Comparison of ENCODE assay signal across 21 mouse cellular contexts in the genomic region with DNA sequence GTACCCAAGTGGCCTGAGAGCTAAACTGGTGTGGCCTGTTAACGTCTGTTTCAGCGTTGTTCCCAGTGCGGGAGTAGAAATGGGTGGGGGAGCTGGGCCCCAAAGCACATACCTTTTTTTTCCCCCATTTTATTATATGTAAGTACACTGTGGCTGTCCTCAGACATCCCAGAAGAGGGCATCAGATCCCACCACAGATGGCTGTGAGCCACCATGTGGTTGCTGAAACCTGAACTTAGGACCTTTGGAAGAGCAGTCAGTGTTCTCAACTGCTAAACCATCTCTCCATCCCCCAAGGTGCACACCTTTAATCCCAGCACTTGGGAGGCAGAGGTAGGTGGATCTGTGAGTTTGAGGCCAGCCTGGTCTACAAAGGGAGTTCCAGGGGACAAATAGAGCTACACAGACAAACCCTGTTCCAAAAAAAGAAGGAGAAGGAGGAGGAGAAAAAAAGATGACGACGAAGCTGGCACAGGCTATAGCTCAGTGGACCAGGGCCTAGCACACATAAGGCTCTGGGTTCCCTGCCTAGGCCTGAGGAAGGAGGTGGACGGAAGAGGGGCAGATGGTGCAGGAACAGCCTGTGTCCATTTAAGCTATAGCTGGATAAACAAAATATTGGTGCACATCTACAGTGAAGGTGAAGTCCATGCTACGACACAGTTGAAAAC. TPM values are rescaled to one million over a fixed set of nuclear protein-coding genes. Genes with fewer than 3 reads are reported as not detected.
DNase-seq lines count a peak whose midpoint lies in the region; ATAC-seq and TF ChIP-seq lines count a peak whose summit lies in the region.
"Had no signal": no experiment of that assay in that cellular context is flagged by ENCODE, and none has a peak within 500 bp of the region (broad histone marks: within the 10 kb centered on the region; RNA-seq: fewer than 3 reads in every experiment).

No protein-coding gene starts in this region.

- no peaks in the 10 kb centered on the region for H3K4me1 ChIP-seq in kidney, postnatal 0 days (replicated peaks; ENCODE audit: insufficient read depth, low read length)
- no peaks in the 10 kb centered on the region for H3K4me1 ChIP-seq in kidney, embryonic 14.5 days (ENCODE audit: control insufficient read depth, insufficient read depth, low read length)
- H3K4me1 ChIP-seq in ES-Bruce4 (ENCODE audit: control insufficient read depth, insufficient read depth, low read length), result no peaks in the 10 kb centered on the region
- H3K4me1 ChIP-seq in embryonic facial prominence, embryonic 10.5 days, result peaks cover 11% of the 10 kb centered on the region

- 78% methylated on average over 7 of the region's 7 CpGs for WGBS in kidney, postnatal 0 days
- 83% methylated on average over 7 of the region's 7 CpGs for WGBS in kidney, embryonic 14.5 days
- WGBS in embryonic facial prominence, embryonic 10.5 days, result 81% methylated on average over 7 of the region's 7 CpGs

- no peaks in the 10 kb centered on the region for H3K27me3 ChIP-seq in kidney, postnatal 0 days (ENCODE audit: insufficient read depth, low read length)
- H3K27me3 ChIP-seq in kidney, embryonic 14.5 days (ENCODE audit: control insufficient read depth, insufficient read depth, low read length), result no peaks in the 10 kb centered on the region
- no peaks in the 10 kb centered on the region for H3K27me3 ChIP-seq in ES-Bruce4 (ENCODE audit: control insufficient read depth, insufficient read depth, low read length, poor library complexity, severe bottlenecking)
- no peaks in the 10 kb centered on the region for H3K27me3 ChIP-seq in embryonic facial prominence, embryonic 10.5 days (replicated peaks; ENCODE audit: low read depth, poor library complexity, severe bottlenecking)
- H3K27me3 ChIP-seq: forebrain, embryonic 13.5 days; neural tube, embryonic 12.5 days had no signal

- H3K4me2 ChIP-seq in kidney, postnatal 0 days (ENCODE audit: low read length), result no peak overlapping the region
- no peak overlapping the region for H3K4me2 ChIP-seq in kidney, embryonic 14.5 days (replicated peaks; ENCODE audit: low read depth, low read length)
- H3K4me2 ChIP-seq: forebrain, embryonic 13.5 days; heart, embryonic 11.5 days; hindbrain, embryonic 14.5 days; liver, embryonic 13.5 days; neural tube, embryonic 12.5 days had no signal

- TF ChIP-seq POLR2A in ES-Bruce4 (IDR thresholded peaks at IDR 0.05; ENCODE audit: insufficient read depth, low read length), result no peak

- peak; percentile 40 to 41 for DNase-seq in cerebellum, postnatal 14 days
- DNase-seq in kidney, postnatal 0 days (ENCODE audit: low spot score), result no peak
- no peak for DNase-seq in embryonic facial prominence, embryonic 10.5 days (ENCODE audit: low spot score)
- DNase-seq: adrenal gland, adult 2 months; B cell, adult 2 months; heart, postnatal 14 days; kidney, adult 18-20 months; liver, embryonic 13.5 days; lung, postnatal 14 days; right cerebral cortex, postnatal 14 days had no signal

- TF ChIP-seq EP300 in ES-Bruce4 (IDR thresholded peaks at IDR 0.05; ENCODE audit: insufficient read depth, low read depth, low read length), result no peak

- H3K27ac ChIP-seq in kidney, postnatal 0 days, result no peak overlapping the region
- no peak overlapping the region for H3K27ac ChIP-seq in kidney, embryonic 14.5 days (ENCODE audit: low read depth, low read length)
- H3K27ac ChIP-seq in ES-Bruce4 (ENCODE audit: insufficient read depth, low read length), result no peak overlapping the region
- 0 out of 2 replicates have a peak overlapping the region, but pooled peaks have one; percentile 8 for H3K27ac ChIP-seq in embryonic facial prominence, embryonic 10.5 days (replicated peaks)
- H3K27ac ChIP-seq: forebrain, embryonic 13.5 days; hindbrain, embryonic 14.5 days; left cerebral cortex, adult 2 months; limb, embryonic 10.5 days; liver, embryonic 13.5 days; neural tube, embryonic 12.5 days had no signal

- H3K36me3 ChIP-seq in kidney, postnatal 0 days (ENCODE audit: insufficient read depth, low read length), result no peaks in the 10 kb centered on the region
- H3K36me3 ChIP-seq in kidney, embryonic 14.5 days (ENCODE audit: control insufficient read depth, insufficient read depth, low read length), result no peaks in the 10 kb centered on the region
- no peaks in the 10 kb centered on the region for H3K36me3 ChIP-seq in ES-Bruce4 (ENCODE audit: control insufficient read depth, insufficient read depth, low read length, poor library complexity, severe bottlenecking)
- no peaks in the 10 kb centered on the region for H3K36me3 ChIP-seq in embryonic facial prominence, embryonic 10.5 days (replicated peaks)
- H3K36me3 ChIP-seq: limb, embryonic 10.5 days; liver, embryonic 13.5 days; neural tube, embryonic 12.5 days had no signal

- H3K9me3 ChIP-seq in kidney, postnatal 0 days (replicated peaks; ENCODE audit: low read length), result no peaks in the 10 kb centered on the region
- H3K9me3 ChIP-seq in kidney, embryonic 14.5 days (ENCODE audit: control insufficient read depth, low read length), result no peaks in the 10 kb centered on the region
- no peaks in the 10 kb centered on the region for H3K9me3 ChIP-seq in ES-Bruce4 (replicated peaks; ENCODE audit: control insufficient read depth, insufficient read depth, low read length, poor library complexity, severe bottlenecking)
- no peaks in the 10 kb centered on the region for H3K9me3 ChIP-seq in embryonic facial prominence, embryonic 10.5 days
- H3K9me3 ChIP-seq: forebrain, embryonic 13.5 days; limb, embryonic 10.5 days; liver, embryonic 13.5 days; megakaryocyte, embryonic 14.5 days; neural tube, embryonic 12.5 days had no signal

- H3K4me3 ChIP-seq in kidney, postnatal 0 days (replicated peaks; ENCODE audit: low read depth, low read length), result no peak overlapping the region
- no peak overlapping the region for H3K4me3 ChIP-seq in kidney, embryonic 14.5 days (ENCODE audit: low read length)
- H3K4me3 ChIP-seq in ES-Bruce4 (ENCODE audit: low read depth, low read length), result no peak overlapping the region
- H3K4me3 ChIP-seq in embryonic facial prominence, embryonic 10.5 days, result no peak overlapping the region
- H3K4me3 ChIP-seq: forebrain, embryonic 13.5 days; left cerebral cortex, adult 2 months; limb, embryonic 10.5 days; liver, embryonic 13.5 days; megakaryocyte, embryonic 14.5 days; neural tube, embryonic 12.5 days had no signal

- no peak overlapping the region for H3K9ac ChIP-seq in kidney, postnatal 0 days (ENCODE audit: low read depth, low read length)
- no peak overlapping the region for H3K9ac ChIP-seq in kidney, embryonic 14.5 days (ENCODE audit: low read depth, low read length)
- H3K9ac ChIP-seq in ES-Bruce4 (ENCODE audit: low read depth, poor library complexity, severe bottlenecking), result no peak overlapping the region
- H3K9ac ChIP-seq: forebrain, embryonic 13.5 days; hindbrain, embryonic 14.5 days; liver, embryonic 13.5 days; neural tube, embryonic 12.5 days had no signal

- peak; percentile 47 for TF ChIP-seq CTCF in kidney, postnatal 0 days (IDR thresholded peaks at IDR 0.05; ENCODE audit: low read depth)
- TF ChIP-seq CTCF in ES-Bruce4 (IDR thresholded peaks at IDR 0.05; ENCODE audit: low read depth, low read length), result peak; percentile 18

- no peak for ATAC-seq in cerebellum, adult (ENCODE audit: insufficient number of reproducible peaks, low FRiP score, low TSS enrichment)
- no peak for ATAC-seq in kidney, postnatal 0 days (replicated peaks; ENCODE audit: low FRiP score, low read depth)
- no peak for ATAC-seq in kidney, embryonic 14.5 days (ENCODE audit: low FRiP score, low TSS enrichment)
- no peak for ATAC-seq in activated CD4-positive, CD25-positive, alpha-beta regulatory T cell, adult 4 months
- ATAC-seq: forebrain, embryonic 13.5 days had no signal

RNA-seq across cellular contexts. Expression of a gene that starts 16.3 kb away (rescaled TPM):
- polyA plus RNA-seq in kidney, postnatal 0 days (2015; fragmentation: Nextera tagmentation; extraction: Ambion mirVana), result 0.32 and 0.52 TPM in 2 replicates
- polyA plus RNA-seq in kidney, embryonic 14.5 days (2014; fragmentation: Nextera tagmentation; extraction: Ambion mirVana), result 0.87 and 1.5 TPM in 2 replicates
- polyA plus RNA-seq in ES-Bruce4 (2011; ENCODE audit: insufficient read depth, insufficient read length, low read depth, missing spikeins), result 1.2 and 2.0 TPM in 2 replicates
- polyA plus RNA-seq in embryonic facial prominence, embryonic 10.5 days (2016; fragmentation: Nextera tagmentation; extraction: Ambion mirVana), result 1.3 and 1.4 TPM in 2 replicates
- polyA plus RNA-seq in activated CD4-positive, CD25-positive, alpha-beta regulatory T cell, adult 4 months (2017; shearing (Covaris generic)), result under 1 TPM in 1 of 2 experiments, not detected in 1; 0.19 TPM

RNA-seq across cellular contexts. Expression of a gene that starts 27.4 kb away (rescaled TPM):
- 7.7 and 7.8 TPM in 2 replicates for polyA plus RNA-seq in kidney, postnatal 0 days (2015; fragmentation: Nextera tagmentation; extraction: Ambion mirVana)
- polyA plus RNA-seq in kidney, embryonic 14.5 days (2014; fragmentation: Nextera tagmentation; extraction: Ambion mirVana), result 3.9 and 9.0 TPM in 2 replicates
- 3.9 and 4.0 TPM in 2 replicates for polyA plus RNA-seq in ES-Bruce4 (2011; ENCODE audit: insufficient read depth, insufficient read length, low read depth, missing spikeins)
- 29.5 and 29.8 TPM in 2 replicates for polyA plus RNA-seq in embryonic facial prominence, embryonic 10.5 days (2016; fragmentation: Nextera tagmentation; extraction: Ambion mirVana)
- under 1 TPM in 1 of 2 experiments, not detected in 1; 0.17 TPM for polyA plus RNA-seq in activated CD4-positive, CD25-positive, alpha-beta regulatory T cell, adult 4 months (2017; shearing (Covaris generic))

RNA-seq across cellular contexts. Expression of a gene that starts 47.4 kb away (rescaled TPM):
- polyA plus RNA-seq in kidney, postnatal 0 days (2015; fragmentation: Nextera tagmentation; extraction: Ambion mirVana), result 17.9 and 19.4 TPM in 2 replicates
- 26.9 and 31.9 TPM in 2 replicates for polyA plus RNA-seq in kidney, embryonic 14.5 days (2014; fragmentation: Nextera tagmentation; extraction: Ambion mirVana)
- polyA plus RNA-seq in ES-Bruce4 (2011; ENCODE audit: insufficient read depth, insufficient read length, low read depth, missing spikeins), result 10.3 and 17.8 TPM in 2 replicates
- 41.6 and 43.5 TPM in 2 replicates for polyA plus RNA-seq in embryonic facial prominence, embryonic 10.5 days (2016; fragmentation: Nextera tagmentation; extraction: Ambion mirVana)
- polyA plus RNA-seq in activated CD4-positive, CD25-positive, alpha-beta regulatory T cell, adult 4 months (2017; shearing (Covaris generic)), result 10 to 100 TPM; 25.6 to 27.6 TPM

RNA-seq across cellular contexts. Expression of a gene that starts 47.5 kb away (rescaled TPM):
- 117 and 121 TPM in 2 replicates for polyA plus RNA-seq in kidney, postnatal 0 days (2015; fragmentation: Nextera tagmentation; extraction: Ambion mirVana)
- 214 and 219 TPM in 2 replicates for polyA plus RNA-seq in kidney, embryonic 14.5 days (2014; fragmentation: Nextera tagmentation; extraction: Ambion mirVana)
- polyA plus RNA-seq in ES-Bruce4 (2011; ENCODE audit: insufficient read depth, insufficient read length, low read depth, missing spikeins), result 230 and 277 TPM in 2 replicates
- polyA plus RNA-seq in embryonic facial prominence, embryonic 10.5 days (2016; fragmentation: Nextera tagmentation; extraction: Ambion mirVana), result 219 and 225 TPM in 2 replicates
- polyA plus RNA-seq in activated CD4-positive, CD25-positive, alpha-beta regulatory T cell, adult 4 months (2017; shearing (Covaris generic)), result 100 to 1,000 TPM; 231 to 302 TPM

Comparison
In these comparisons a context has a peak if more than half of its experiments do, and no peak if none do; other contexts are left out.
1. DNase-seq: peak in cerebellum, postnatal 14 days (2 of 2); none in kidney, postnatal 0 days (single experiment) and embryonic facial prominence, embryonic 10.5 days (single experiment).